Mouse (Mus musculus): ENCODE results near the gene Nudt22. TPM values are rescaled to one million over a fixed set of nuclear protein-coding genes. Genes with fewer than 3 reads are reported as not detected.
A peak's percentile ranks its signal among the peaks of the same experiment; 100 is the strongest.

Nudt22 gene
- polyA plus RNA-seq, 1 experiment from 2014 or later = 10.5 TPM

DNA sequence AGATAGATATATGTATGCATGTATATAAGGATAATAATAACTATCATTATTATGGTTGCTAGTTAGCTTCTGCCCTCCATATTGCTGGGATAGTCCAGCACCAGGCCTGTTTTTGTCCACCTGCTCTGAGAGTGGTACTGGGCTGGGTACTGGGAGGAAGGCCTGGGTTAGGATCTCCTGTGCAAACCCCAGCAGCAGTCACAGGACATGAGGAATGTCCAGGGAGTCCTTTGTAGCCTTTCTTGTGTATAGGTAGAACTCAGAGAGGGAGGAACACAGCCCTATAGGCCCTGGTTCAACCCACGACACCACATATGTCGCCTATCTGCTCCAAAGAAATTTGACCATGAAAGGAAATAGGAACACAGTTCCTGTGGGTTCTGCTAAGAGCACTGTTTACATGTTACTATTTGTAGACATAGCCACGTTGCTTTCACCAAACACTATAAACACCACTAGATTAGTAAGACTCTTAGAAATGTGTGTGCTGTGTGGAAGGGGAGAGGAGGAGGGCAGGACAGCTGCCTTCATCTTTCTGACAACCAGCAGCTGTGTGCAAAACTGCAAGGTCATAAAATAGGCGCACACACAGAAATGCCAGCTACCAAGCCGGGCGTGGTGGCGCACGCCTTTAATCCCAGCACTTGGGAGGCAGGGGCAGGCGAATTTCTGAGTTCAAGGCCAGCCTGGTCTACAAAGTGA lies 11.1 kb upstream of the Nudt22 start:
- ATAC-seq (ENCODE audit: low read depth) = no peak

DNA sequence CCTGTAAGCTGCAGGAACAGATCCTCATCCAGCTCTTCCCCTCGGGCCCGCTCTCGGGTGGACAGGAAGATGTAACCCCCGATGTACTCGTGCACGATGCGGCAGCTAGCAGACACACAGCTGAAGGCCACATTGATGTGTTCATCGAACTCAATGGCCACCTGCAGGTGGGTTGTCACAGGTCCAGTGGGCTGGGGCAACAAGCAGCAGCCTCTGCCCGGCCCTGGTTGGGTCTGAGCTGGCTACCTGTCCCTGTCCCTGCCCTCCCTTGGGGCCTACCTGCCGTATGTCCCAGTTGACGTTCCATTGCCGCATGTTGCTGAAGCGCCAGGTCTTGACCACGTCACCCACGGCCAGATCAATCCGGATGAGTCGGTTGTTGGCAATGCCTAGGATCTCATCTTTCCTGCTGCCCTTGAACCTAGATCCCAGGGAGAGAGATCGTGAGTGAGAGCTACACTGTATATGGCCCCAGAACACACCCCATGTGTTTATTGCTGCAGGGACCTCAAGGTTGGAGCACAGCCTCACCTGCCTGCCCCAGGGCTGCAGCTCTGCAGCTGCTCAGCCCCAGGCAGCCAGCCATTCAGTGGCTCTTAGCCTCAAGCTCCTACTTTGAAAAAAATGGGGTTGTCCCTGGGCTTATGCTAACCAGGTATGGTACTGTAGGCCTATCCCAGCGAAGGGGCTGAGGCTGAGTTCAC lies 3.6 kb upstream of the Nudt22 start:
- Histone ChIP-seq H3K4me2 (ENCODE audit: low read depth, low read length) (no peak overlapping the region), H3K9me3 (replicated peaks; ENCODE audit: control insufficient read depth, low read length) (no peaks in the 10 kb centered on the region), H3K27me3 (ENCODE audit: control insufficient read depth, insufficient read depth, low read depth, low read length) (no peaks in the 10 kb centered on the region), H3K4me1 (ENCODE audit: control insufficient read depth, low read depth, low read length) (peaks cover 18% of the 10 kb centered on the region), H3K27ac (ENCODE audit: low read length) (no peak overlapping the region), H3K9ac (ENCODE audit: low read depth, low read length) (no peak overlapping the region), H3K4me3 (ENCODE audit: low read depth, low read length) (no peak overlapping the region), H3K36me3 (ENCODE audit: control insufficient read depth, insufficient read depth) (peaks cover 43% of the 10 kb centered on the region)
- WGBS (ENCODE audit: insufficient replicate concordance) = 86% methylated on average over 19 of the region's 19 CpGs
- ATAC-seq (ENCODE audit: low read depth) = no peak

More for the DNA sequence above, 11.1 kb upstream of the Nudt22 start:
- Histone ChIP-seq H3K4me2 (ENCODE audit: low read depth, low read length) (no peak overlapping the region), H3K36me3 (ENCODE audit: control insufficient read depth, insufficient read depth) (peaks cover 9% of the 10 kb centered on the region), H3K9ac (ENCODE audit: low read depth, low read length) (no peak overlapping the region), H3K27ac (ENCODE audit: low read length) (no peak overlapping the region), H3K27me3 (ENCODE audit: control insufficient read depth, insufficient read depth, low read depth, low read length) (no peaks in the 10 kb centered on the region), H3K9me3 (replicated peaks; ENCODE audit: control insufficient read depth, low read length) (no peaks in the 10 kb centered on the region), H3K4me1 (ENCODE audit: control insufficient read depth, low read depth, low read length) (no peaks in the 10 kb centered on the region), H3K4me3 (ENCODE audit: low read depth, low read length) (no peak overlapping the region)
- WGBS (ENCODE audit: insufficient replicate concordance) = 83% methylated on average over 9 of the region's 9 CpGs

DNA sequence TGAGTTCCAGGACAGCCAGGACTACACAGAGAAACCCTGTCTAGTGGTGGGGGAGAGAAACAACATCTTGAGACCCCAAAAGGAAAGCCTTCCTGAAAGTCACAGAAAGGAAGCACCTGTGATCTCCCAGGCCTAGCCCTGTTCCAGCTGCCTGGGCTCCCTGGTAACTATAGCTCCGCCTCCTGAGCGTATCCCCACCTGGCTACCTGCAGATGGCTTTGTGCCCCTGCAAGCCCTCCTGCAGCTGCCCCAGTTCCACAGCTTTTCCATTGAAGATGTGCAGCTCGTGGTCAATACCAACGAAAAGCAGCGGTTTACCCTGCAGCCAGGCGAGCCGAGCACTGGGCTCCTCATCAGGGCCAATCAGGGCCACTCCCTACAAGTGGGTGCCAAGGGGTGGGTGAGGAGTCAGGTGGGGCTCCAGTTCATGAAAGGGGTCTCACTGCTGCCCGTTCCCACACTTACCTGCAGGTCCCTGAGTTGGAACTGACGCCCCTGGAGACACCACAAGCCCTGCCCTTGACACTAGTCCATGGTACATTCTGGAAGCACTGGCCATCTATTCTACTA lies 1.9 kb upstream of the Nudt22 start:
- Histone ChIP-seq H3K27me3 (ENCODE audit: control insufficient read depth, insufficient read depth, low read depth, low read length) (no peaks in the 10 kb centered on the region), H3K36me3 (ENCODE audit: control insufficient read depth, insufficient read depth) (peaks cover 41% of the 10 kb centered on the region), H3K9ac (ENCODE audit: low read depth, low read length) (no peak overlapping the region), H3K4me1 (ENCODE audit: control insufficient read depth, low read depth, low read length) (peaks cover 26% of the 10 kb centered on the region), H3K9me3 (replicated peaks; ENCODE audit: control insufficient read depth, low read length) (no peaks in the 10 kb centered on the region), H3K4me3 (ENCODE audit: low read depth, low read length) (no peak overlapping the region), H3K27ac (ENCODE audit: low read length) (no peak overlapping the region), H3K4me2 (ENCODE audit: low read depth, low read length) (no peak overlapping the region)
- WGBS (ENCODE audit: insufficient replicate concordance) = 80% methylated on average over 9 of the region's 9 CpGs
- ATAC-seq (ENCODE audit: low read depth) = no peak

DNA sequence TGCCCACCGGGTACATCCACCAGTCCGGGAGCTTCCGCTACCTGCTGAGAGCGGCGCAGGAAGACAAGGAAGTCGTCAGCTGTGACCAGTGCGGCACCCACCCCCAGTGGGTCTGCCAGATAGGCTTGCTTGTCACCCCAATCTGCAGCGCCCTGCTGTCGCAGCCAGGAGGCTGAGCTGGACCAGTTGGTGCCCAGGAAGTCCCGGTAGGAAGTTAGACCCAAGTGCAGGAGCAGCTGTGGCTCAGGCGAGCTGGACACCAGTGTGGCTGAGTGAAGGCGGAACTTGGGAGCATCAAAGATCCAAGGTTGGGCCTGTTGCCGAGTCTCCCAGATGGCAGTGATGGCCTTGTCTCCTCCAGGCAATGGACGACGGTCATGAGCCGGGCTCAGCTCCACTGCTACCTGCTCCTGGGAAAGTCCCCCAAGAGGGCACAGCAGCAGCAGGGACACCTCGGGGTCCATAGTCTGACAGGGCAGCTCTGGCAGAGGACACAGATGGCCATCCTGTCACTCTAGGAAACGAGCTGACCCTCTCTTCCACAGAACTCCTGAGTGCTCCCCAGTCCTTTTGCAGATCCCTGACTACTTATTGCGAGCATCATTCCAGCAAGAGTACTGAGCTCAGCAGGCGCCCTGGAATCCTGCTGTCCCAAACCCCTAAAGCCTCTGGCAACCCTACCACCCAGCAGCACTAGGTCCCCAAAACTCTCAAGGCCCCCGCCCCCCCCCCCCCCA lies 494 bp downstream of the Nudt22 start:
- peaks cover 34% of the 10 kb centered on the region for H3K4me1 ChIP-seq (ENCODE audit: control insufficient read depth, low read depth, low read length)
- H3K9ac ChIP-seq (ENCODE audit: low read depth, low read length) = peak overlapping the region; percentile 64
- H3K4me3 ChIP-seq (ENCODE audit: low read depth, low read length) = peak overlapping the region; percentile 64
- 44% methylated on average over 20 of the region's 21 CpGs for WGBS (ENCODE audit: insufficient replicate concordance)
- H3K9me3 ChIP-seq (replicated peaks; ENCODE audit: control insufficient read depth, low read length) = no peaks in the 10 kb centered on the region
- no peaks in the 10 kb centered on the region for H3K27me3 ChIP-seq (ENCODE audit: control insufficient read depth, insufficient read depth, low read depth, low read length)
- ATAC-seq (ENCODE audit: low read depth) = no peak
- peak overlapping the region; percentile 22; the same call in 1 of the 2 replicates for H3K27ac ChIP-seq (ENCODE audit: low read length)
- H3K4me2 ChIP-seq (ENCODE audit: low read depth, low read length) = peak overlapping the region; percentile 89
- peaks cover 25% of the 10 kb centered on the region for H3K36me3 ChIP-seq (ENCODE audit: control insufficient read depth, insufficient read depth)

DNA sequence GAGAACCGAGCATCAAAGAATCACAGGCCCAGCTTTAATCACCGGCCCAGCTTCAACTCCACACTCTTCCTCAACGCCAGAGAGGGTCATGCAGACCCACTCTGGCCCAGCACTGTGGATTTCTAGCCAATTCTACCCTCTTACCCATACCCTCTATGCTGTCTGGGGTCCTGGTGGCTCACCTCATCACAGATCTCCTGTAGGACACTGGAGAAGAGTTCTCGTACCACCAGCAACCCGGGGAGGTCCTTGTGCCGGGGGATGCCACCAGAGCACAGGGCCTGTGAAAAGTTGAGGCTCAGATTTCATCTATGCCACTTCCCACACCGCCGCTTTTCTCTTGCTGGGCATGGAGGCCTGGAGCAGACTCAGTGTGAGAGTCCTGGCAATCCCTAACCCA lies 1.4 kb downstream of the Nudt22 start:
- Histone ChIP-seq H3K4me1 (ENCODE audit: control insufficient read depth, low read depth, low read length) (peaks cover 34% of the 10 kb centered on the region), H3K36me3 (ENCODE audit: control insufficient read depth, insufficient read depth) (peaks cover 15% of the 10 kb centered on the region), H3K9me3 (replicated peaks; ENCODE audit: control insufficient read depth, low read length) (no peaks in the 10 kb centered on the region), H3K27me3 (ENCODE audit: control insufficient read depth, insufficient read depth, low read depth, low read length) (no peaks in the 10 kb centered on the region), H3K4me3 (ENCODE audit: low read depth, low read length) (no peak overlapping the region), H3K9ac (ENCODE audit: low read depth, low read length) (no peak overlapping the region), H3K27ac (ENCODE audit: low read length) (no peak overlapping the region), H3K4me2 (ENCODE audit: low read depth, low read length) (no peak overlapping the region)
- no peak for ATAC-seq (ENCODE audit: low read depth)
- WGBS (ENCODE audit: insufficient replicate concordance) = 79% methylated on average over 8 of the region's 8 CpGs

DNA sequence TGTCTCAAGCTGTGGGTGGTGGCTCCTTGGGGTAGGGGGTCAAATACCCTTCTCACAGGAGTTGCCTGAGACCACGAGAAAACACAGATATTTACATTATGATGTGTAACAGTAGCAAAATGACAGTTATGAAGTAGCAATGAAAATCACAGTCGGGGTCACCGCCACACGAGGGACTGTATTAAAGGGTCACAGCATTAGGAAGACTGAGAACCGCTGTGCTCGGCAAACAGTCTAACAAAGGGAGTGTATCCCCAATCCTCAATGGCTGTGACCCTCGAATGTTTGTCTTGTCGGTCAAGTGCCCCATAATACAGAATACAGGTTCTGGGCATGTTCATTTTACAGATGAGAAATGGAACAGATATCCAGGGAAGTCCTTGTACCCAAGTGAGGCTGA lies 1.9 kb downstream of the Nudt22 start:
- no peak overlapping the region for H3K4me2 ChIP-seq (ENCODE audit: low read depth, low read length)
- no peaks in the 10 kb centered on the region for H3K27me3 ChIP-seq (ENCODE audit: control insufficient read depth, insufficient read depth, low read depth, low read length)
- H3K27ac ChIP-seq (ENCODE audit: low read length) = no peak overlapping the region
- ATAC-seq (ENCODE audit: low read depth) = no peak
- H3K9ac ChIP-seq (ENCODE audit: low read depth, low read length) = no peak overlapping the region
- no peak overlapping the region for H3K4me3 ChIP-seq (ENCODE audit: low read depth, low read length)
- H3K9me3 ChIP-seq (replicated peaks; ENCODE audit: control insufficient read depth, low read length) = no peaks in the 10 kb centered on the region
- H3K36me3 ChIP-seq (ENCODE audit: control insufficient read depth, insufficient read depth) = peaks cover 11% of the 10 kb centered on the region
- H3K4me1 ChIP-seq (ENCODE audit: control insufficient read depth, low read depth, low read length) = peaks cover 34% of the 10 kb centered on the region
- 77% methylated on average over 8 of the region's 8 CpGs for WGBS (ENCODE audit: insufficient replicate concordance)

DNA sequence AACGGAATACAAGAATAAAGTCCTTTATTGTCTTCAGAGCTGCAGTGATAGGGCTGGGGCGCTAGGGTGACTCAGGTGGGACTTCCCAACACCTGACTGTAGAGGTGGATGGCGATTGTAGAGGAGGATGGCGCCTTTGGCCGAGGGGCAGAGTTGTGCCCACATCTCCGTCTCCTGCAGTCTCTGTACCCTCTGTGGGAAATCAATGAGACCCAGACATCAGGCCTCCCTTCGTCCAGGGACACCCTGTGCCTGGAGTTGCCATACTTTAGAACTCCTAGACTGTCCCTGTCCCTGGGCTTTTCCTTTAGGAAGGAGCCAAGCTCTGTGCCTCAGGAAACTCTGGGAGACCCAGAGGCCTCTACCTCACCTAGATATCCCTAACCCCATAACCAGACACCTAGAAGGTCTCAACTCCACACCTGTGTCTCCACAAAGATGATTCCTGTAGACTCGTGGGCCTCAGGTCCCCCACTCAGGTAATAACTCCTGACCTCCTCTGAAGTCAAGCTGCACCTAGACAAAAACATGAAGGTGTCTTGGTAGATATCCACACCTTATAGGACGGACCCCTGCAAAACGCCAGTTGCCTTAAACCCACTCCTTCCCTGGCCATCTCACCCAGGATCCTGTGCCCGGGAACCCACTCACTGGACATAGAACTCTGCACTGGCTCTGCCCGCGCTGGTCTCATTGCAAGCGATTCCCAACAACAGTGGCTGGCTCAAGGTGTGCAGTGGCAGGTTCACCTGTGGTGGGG lies 2.7 kb downstream of the Nudt22 start:
- Histone ChIP-seq H3K36me3 (ENCODE audit: control insufficient read depth, insufficient read depth) (peaks cover 2% of the 10 kb centered on the region), H3K9me3 (replicated peaks; ENCODE audit: control insufficient read depth, low read length) (no peaks in the 10 kb centered on the region), H3K4me1 (ENCODE audit: control insufficient read depth, low read depth, low read length) (peaks cover 36% of the 10 kb centered on the region), H3K27ac (ENCODE audit: low read length) (peak overlapping the region; percentile 67), H3K27me3 (ENCODE audit: control insufficient read depth, insufficient read depth, low read depth, low read length) (no peaks in the 10 kb centered on the region), H3K9ac (ENCODE audit: low read depth, low read length) (peak overlapping the region; percentile 66), H3K4me2 (ENCODE audit: low read depth, low read length) (peak overlapping the region; percentile 99), H3K4me3 (ENCODE audit: low read depth, low read length) (peak overlapping the region; percentile 76)
- no peak for ATAC-seq (ENCODE audit: low read depth)
- WGBS (ENCODE audit: insufficient replicate concordance) = 66% methylated on average over 14 of the region's 14 CpGs

DNA sequence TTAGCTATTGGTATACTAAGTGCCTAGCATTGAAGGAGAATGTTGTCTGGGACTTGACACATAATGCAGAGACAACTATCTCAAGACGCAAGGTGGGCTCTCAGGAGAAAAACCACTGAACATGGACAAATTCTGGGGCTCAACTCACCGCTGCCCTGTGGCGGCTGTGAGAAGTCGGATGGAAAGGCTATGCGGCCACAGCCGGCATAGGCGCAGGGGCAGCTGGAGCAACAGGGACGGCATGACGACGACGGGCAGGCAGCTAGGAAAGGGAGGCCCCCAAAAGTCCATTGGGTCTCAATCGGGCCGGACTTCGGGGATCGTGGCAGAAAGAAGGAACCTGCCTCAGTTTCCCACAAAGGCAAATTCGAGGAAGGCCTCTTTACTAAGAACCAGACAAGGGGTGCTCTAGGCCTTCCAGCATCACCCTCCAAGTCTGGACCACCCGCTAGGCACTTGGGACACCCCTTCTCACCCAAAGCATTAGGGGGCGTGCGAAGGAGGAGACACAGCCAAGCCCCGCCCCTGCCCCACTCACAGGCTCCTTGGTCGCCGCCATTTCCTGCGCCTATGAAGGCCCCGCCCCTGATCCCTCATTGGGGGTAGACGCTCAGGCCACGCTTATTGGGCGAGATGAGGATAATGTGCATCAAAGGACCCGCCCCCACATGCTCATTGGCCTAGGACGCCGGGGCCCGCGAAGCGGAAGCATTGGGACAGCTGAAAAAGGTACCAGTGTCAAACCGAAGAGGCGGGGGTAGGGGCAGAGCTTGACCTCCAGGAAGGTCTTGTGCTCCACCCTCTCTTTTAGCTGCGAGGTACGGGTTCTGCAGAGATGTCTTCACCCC lies 3.7 kb downstream of the Nudt22 start, which contains the start of gene Dnajc4:
TSS of gene Dnajc4 (minus strand) at position 562 of the 848 bp plus-strand sequence.
- Histone ChIP-seq H3K4me1 (ENCODE audit: control insufficient read depth, low read depth, low read length) (peaks cover 45% of the 10 kb centered on the region), H3K9me3 (replicated peaks; ENCODE audit: control insufficient read depth, low read length) (no peaks in the 10 kb centered on the region), H3K27me3 (ENCODE audit: control insufficient read depth, insufficient read depth, low read depth, low read length) (no peaks in the 10 kb centered on the region), H3K4me3 (ENCODE audit: low read depth, low read length) (peak within 1 kb of the TSS; percentile 76), H3K9ac (ENCODE audit: low read depth, low read length) (peak within 1 kb of the TSS; percentile 77), H3K36me3 (ENCODE audit: control insufficient read depth, insufficient read depth) (no peaks in the 10 kb centered on the region), H3K27ac (ENCODE audit: low read length) (peak within 1 kb of the TSS; percentile 67), H3K4me2 (ENCODE audit: low read depth, low read length) (peak within 1 kb of the TSS; percentile 99)
- peak; percentile 95 for ATAC-seq (ENCODE audit: low read depth)
- WGBS (ENCODE audit: insufficient replicate concordance) = 2% methylated on average over 37 of the region's 37 CpGs

Data from liver, embryonic 16.5 days (tissue).